Mouse (Mus musculus) yolk sac, embryonic 10.5 days (tissue): Measurements from ENCODE around the gene Akirin1.

Source experiments
- DNase-seq: peaks from one replicate; pipeline ENCODE4 v3.0.0-alpha.2; 2017; ENCODE audit warnings: low spot score

The Akirin1 gene

DNA sequence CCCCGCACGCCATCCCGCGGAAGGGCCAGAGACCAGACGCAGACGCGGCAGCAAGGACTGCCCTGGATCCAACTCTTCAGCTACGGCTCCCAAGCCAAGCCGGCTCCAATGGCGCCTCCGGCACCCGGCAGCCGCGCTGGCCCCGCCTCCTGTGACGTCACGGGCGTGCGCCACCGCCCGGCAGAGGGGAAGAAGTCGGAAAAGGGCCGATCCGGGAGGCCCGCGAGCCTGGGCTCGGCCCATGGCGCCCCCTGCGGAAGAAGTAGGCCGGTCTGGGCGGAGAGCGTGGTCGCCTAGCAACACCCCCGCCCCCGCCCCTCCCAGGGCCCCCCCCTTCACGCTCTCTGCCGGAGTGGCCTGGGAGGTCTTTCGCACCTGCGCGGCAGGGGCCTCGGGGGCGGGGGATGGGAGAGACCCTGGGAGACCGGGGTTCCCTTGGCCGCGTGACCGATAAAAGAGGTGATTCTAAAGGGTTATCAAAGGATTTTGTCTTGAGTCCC lies at the start of gene Akirin1:
TSS of gene Akirin1 (minus strand) at position 194 of the 500 bp plus-strand sequence.
- DNase-seq, result peak; percentile 96

- DNase-seq, result no peak
These were observed 47.7 kb upstream of the Akirin1 start for GRCm38 (mm10) chr4:123797856-123798255.

DNA sequence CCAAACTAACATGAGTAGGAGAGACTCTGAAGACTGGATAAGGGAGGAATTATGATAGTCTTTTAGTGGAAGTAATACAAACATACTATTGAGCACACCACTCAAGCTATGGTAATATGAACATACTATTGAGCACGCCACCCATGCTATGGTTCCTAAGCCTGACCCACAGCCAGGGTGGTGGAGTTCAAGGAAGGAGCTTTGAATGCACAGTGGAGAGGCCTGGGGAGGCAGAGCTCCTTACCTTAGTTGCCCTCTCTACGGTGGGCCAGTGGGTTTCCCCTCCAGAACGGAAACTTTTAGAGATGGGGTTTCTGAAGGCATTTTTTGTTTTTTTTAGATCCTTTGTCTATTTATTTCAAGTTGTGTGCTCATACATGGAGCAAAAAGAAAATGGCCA lies 47.3 kb upstream of the Akirin1 start:
- DNase-seq, result no peak

DNA sequence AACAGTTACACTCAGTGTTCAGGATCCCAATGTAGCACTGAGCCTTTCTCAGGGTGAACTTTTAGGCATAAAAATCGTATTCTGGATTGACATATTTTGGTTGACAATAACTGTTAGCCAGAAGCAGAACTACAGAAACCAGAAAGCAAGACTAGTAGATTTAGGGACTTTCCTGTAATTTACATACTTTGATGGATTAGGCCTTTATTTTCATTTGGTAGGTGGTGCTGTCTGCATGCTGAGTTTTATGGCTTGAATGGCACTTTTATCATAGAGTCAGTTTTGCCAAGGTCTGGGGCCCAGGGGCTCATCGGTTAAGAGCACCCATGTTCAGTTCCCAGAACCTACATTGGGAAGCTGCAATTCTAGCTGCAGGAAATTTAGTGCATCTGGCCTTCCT lies 44.9 kb upstream of the Akirin1 start:
- DNase-seq, result no peak

- no peak for DNase-seq
These were observed 43.0 kb upstream of the Akirin1 start for GRCm38 (mm10) chr4:123793136-123793535.

GRCm38 (mm10) chr4:123792666-123793065 lies 42.5 kb upstream of the Akirin1 start:
- no peak for DNase-seq

DNA sequence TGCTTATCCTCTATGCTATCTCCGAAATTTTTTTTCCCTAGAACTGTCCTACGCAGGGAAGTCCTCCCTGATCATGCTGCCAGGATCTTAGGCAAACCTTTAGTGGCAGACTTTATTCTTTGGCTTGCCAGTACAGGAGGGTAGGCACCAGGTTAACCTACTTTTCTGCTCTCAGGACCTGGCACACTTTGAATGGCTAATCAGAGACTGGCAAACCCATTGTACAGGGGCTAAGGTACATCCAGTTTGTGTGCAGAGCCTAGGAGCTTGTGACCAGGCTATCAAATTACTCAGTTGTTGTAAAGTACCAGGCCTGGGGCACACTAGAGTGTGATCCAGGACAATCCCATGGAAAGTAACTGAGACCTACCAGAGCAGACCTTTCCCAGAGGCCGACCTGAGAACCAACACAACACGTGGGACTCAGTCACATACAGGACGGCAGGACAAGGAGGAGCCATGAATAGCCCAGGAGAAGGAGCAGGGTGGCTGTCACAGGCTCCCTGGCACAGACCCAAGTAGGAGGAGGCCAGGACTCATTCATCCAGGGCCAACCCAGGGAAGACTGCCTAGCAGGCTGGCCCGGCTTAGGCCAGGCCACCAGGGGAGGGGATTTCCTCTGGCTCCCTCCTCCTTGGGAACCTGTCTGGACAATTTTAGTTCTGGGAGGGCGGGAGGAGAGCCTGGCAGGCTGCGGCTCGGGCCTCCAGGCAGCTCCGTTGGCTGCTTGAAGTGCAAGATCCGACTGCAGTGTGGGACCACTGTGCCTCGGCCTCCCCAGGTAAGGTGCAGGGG lies 37.2 kb upstream of the Akirin1 start, which contains the start of gene Rhbdl2:
TSS of gene Rhbdl2 (plus strand) at position 684 of the 795 bp plus-strand sequence.
- DNase-seq, result no peak

DNA sequence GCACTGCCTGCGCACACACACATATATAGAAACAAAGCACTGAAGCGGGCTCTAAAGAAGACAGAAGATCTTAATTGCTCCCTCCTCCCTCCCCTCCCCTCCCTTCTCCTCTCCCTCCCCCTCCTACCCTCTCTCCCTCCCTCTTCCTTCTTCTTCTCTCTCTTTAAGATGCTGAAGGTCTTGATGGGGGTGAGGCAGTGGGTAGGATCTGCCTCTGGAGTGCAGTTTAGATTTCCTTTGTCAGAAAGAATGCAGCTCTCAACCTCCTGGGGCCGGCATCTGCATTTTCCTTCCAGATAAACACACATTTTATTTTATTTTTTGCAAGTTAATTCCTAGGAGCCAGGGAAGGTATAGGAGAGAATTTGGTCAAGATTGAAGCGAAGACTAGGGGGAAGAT lies 18.1 kb upstream of the Akirin1 start:
- no peak for DNase-seq

- no peak for DNase-seq
These were observed 17.7 kb upstream of the Akirin1 start for GRCm38 (mm10) chr4:123767807-123768206.

- no peak for DNase-seq
These were observed 14.9 kb upstream of the Akirin1 start for GRCm38 (mm10) chr4:123765071-123765470.

GRCm38 (mm10) chr4:123758306-123758705 lies 8.2 kb upstream of the Akirin1 start:
- DNase-seq, result no peak

DNA sequence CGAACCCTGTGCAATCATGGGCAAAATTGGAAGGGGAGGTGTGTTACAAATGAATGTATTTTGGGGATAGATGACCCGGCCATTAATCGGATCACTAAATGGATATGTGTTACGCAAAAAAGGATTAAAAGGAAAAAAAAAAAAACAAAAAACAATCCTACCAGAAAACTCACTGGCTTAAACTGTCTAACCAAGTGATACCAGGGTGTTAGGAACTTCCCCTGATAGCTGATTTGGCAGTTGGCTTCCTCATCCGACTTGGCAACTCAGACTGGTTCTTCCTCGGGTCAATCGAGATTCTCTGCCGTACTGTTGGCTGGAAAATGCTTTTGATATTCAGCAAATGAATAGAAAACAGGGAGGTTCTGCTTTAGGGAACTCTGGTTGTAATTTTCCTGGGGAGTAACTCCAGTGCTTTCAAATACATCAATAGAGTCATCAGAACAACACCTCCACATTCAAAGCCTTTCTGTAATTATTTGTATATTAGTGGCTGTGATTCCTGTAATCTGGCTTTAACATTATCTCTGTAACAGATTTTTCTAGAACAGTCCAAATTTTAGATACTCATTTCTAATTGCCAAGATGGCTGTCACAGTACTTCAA lies 665 bp upstream of the Akirin1 start:
- no peak for DNase-seq

- peak; percentile 9 for DNase-seq
These were observed 538 bp downstream of the Akirin1 start for GRCm38 (mm10) chr4:123749484-123750130.

- no peak for DNase-seq
These were observed 1.3 kb downstream of the Akirin1 start for GRCm38 (mm10) chr4:123748726-123749415.

DNA sequence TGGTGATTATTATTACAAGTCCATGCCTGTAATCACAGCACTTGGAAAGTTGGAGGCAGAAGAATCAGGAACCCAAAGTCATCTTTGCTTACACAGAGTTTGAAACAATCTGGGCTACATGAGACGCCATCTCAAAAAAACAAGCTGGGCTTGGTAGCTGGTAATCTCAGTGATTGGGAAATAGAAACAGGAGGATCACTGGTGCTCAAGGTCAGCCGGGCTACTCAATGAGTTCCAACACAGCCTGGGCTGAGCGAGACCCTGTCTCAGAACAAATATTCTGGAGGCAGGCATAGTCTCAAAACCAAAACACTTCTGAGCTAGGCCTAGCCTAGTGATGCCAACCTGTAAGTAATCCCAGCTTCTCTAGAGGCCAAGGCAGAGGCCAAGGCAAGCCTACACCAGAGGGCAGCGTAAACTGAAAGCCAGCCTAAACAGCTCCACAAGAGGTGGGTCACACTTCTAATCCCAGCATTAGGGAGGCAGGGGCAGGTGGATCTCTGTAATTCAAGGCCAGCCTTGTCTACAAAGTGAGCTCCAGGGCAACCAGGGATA lies 4.8 kb downstream of the Akirin1 start:
- no peak for DNase-seq

DNA sequence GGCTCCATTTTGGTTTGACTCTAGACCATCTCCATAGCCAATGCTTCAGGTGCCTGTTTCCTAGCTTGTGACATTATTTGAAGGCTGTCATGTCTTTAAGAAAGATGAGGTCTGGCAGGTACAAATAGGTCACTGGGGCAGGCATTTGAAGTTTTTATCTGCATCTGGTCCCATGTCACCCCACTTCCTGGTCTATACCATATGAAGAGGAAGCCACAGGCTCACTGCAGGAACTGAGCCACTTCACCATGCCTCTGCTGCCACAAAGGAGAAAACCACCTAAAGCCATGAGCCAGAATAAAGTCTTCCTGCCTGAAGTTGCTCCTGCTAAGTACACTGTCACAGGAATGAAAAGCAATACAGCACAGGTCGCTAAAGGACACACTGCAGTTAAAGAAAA lies 7.3 kb downstream of the Akirin1 start:
- DNase-seq, result no peak

DNA sequence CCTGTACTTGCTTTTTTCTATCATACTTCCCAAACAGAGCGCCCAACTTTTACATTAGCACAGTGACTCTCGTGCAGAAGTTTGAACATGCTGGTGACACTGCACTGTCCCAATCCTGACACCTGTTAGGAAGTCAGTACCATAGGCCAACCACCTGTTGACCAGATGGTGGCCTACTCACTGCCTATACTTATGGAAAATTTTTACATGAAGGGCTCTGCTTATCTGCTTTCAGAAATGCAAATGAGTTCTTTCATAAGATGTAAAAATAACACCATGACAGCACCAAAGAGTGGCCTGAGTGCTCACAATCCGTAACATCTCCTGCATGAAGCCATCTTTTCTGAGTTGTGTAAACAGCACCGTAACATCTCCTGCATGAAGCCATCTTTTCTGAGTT lies 11.4 kb downstream of the Akirin1 start:
- no peak for DNase-seq

- DNase-seq, result no peak
These were observed 16.6 kb downstream of the Akirin1 start for GRCm38 (mm10) chr4:123733532-123733931.

DNA sequence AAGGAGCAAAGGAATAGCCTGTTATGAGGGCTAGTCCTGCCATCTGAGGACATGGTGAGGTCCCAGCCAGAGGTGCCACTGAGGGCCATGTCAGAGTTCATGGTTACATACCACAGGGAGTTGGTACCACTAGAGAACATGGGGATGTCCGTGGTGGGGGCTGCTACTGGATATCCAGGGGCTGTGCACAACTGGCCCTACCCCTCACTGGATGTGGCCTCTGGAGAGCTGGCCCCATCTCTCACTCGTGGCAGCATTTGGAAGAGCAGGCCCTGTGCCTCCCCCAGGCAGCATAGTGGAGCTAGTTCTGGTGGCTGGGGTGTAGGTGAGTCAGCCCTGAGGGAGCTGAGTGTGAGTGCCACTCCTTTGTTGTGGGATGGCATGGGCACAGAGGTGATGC lies 17.2 kb downstream of the Akirin1 start:
- no peak for DNase-seq

GRCm38 (mm10) chr4:123732163-123732910 lies 17.8 kb downstream of the Akirin1 start:
- DNase-seq, result no peak

DNA sequence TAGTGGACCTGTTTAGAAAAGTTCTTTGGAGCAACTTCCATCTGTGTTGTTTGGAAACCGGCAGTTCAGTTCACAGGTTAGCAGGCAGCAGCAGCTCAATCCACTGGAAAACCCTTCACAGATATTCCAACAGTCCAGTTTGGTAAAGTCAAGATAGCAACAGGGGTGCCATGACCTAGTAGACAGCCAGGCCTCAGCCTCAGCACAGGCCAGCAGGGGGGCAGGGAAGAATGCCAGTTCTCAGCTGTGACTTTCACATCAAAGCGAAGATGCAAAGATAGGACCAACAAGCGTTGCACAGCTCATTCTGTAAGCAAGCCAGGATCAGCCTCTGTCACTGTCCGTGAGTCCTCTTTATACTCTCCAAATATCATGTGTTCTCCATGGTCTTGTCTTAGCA lies 28.4 kb downstream of the Akirin1 start:
- no peak for DNase-seq
